Mouse (Mus musculus): Measurements from ENCODE around the gene Pou6f1. TPM values are rescaled to one million over a fixed set of nuclear protein-coding genes. Genes with fewer than 3 reads are reported as not detected.
"Not testable (repeated sequence)": the region's sequence is repeated elsewhere in the genome, so short reads cannot be mapped to it uniquely, and the experiment has no call there.

The Pou6f1 gene
- total RNA-seq, 2 experiments from 2014 or later = 139 to 144 TPM

DNA sequence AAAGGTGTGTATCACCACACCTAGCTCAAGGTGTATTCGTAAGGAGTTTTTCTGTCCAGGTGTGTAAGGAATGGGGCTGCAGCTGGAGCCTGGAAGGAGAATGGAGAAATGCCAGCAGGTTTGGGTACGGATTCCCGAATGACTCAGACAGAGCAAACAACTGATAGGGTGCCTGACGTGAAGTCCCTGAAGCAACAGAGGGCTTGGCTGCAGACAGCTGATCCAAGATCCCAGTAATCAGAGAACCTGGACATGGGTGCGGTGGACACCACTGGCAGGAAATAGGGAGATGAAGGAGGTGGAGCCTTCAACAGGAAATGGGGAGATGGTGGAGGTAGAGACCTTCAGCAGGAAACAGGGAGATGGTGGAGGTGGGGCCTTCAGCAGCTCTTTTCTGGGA, 32.5 kb upstream of the Pou6f1 start:
- H3K27ac ChIP-seq = no peak overlapping the region

GRCm38 (mm10) chr15:100631454-100632170, 31.8 kb upstream of the Pou6f1 start:
- intact Hi-C loops (cut with DNase I) = no loop called here

More for the DNA sequence above, 32.5 kb upstream of the Pou6f1 start:
- intact Hi-C loops (cut with DNase I) = no loop called here
- H3K4me3 ChIP-seq = no peak overlapping the region
- TF ChIP-seq CTCF (IDR thresholded peaks at IDR 0.05) = no peak
- no peak for DNase-seq (ENCODE audit: extremely low spot score in 1 of 2, low spot score in 2 of 2)

GRCm38 (mm10) chr15:100630126-100630525, 30.3 kb upstream of the Pou6f1 start:
- Histone ChIP-seq H3K27ac (no peak overlapping the region), H3K4me3 (no peak overlapping the region)
- TF ChIP-seq CTCF (IDR thresholded peaks at IDR 0.05) = no peak
- intact Hi-C loops (cut with DNase I) = no loop called here
- DNase-seq (ENCODE audit: extremely low spot score in 1 of 2, low spot score in 2 of 2) = no peak

More at GRCm38 (mm10) chr15:100631454-100632170, 31.8 kb upstream of the Pou6f1 start:
- DNase-seq (ENCODE audit: extremely low spot score in 1 of 2, low spot score in 2 of 2) = no peak
- TF ChIP-seq CTCF (IDR thresholded peaks at IDR 0.05) = no peak
- H3K4me3 ChIP-seq = no peak overlapping the region
- no peak overlapping the region for H3K27ac ChIP-seq

DNA sequence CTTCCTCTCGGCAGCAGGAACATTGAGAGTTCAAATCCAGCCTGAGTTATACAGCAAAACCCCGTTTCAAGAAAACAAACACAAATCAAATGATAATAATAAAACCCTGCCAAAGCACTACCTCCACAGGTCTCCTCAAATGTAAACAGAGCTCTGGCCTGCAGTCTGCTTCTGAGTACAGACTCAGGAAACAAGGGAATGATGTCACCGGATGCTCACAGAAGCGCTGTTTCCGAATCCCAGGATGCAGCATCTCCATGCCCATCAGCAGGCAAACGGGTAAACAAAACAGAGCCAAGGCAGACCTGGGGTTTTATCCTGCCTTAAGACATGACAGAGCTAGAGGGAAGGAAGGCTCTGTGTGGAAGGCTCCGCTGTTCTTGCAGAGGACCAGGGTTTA, 29.0 kb upstream of the Pou6f1 start:
- intact Hi-C loops (cut with DNase I) = no loop called here
- no peak for DNase-seq (ENCODE audit: extremely low spot score in 1 of 2, low spot score in 2 of 2)
- Histone ChIP-seq H3K4me3 (no peak overlapping the region), H3K27ac (no peak overlapping the region)
- TF ChIP-seq CTCF (IDR thresholded peaks at IDR 0.05) = no peak

DNA sequence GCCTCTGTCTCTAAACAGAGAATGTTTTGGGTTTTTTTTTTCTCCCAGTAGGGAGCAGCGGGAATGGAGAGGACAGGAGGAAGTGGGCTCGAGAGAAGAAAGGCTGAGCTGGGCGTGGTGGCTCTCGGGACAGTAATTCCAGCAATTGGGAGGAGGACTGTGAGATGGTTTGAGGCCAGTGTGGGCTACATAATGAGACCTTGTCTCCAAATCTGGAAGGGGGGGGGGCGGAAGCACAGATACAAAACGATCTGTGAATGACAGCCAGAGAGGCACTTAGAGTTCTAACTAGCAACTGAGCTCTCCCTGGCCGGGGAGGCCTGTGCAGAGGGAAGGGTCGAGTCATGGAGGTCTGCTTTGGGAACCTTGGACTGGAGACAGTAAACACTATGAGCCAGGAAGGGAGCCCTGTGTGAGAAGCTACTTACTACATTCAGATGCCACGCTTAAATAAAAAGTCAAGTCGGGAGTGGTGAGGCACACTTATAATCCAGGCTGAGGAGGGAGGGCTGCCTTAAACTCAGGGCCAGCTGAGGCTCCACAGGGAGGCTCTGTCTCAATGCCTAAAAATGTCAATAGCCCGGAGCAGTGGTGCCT, 28.1 kb upstream of the Pou6f1 start:
- no peak for DNase-seq (ENCODE audit: extremely low spot score in 1 of 2, low spot score in 2 of 2)
- Histone ChIP-seq H3K27ac (no peak overlapping the region), H3K4me3 (no peak overlapping the region)
- intact Hi-C loops (cut with DNase I) = no loop called here
- TF ChIP-seq CTCF (IDR thresholded peaks at IDR 0.05) = no peak

DNA sequence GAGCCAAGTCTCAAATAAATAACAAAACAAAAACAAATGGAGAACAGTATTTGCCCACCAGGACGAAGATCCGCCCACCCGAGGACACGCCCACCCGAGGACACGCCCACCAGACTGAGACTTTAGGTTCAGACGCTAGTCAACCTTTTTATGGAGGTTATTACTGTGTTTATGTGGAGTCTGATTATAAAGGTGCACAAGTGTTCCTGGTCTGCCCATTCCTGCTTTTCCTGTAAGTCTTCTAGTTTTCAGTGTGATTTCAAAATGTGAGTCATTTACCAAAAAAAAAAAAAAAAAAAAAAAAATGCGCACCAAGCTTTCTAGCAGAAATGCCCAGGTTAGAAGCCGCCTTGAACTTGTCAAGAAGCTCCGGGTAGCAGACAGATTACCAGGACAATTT, 27.5 kb upstream of the Pou6f1 start:
- Histone ChIP-seq H3K27ac (no peak overlapping the region), H3K4me3 (no peak overlapping the region)
- no peak for TF ChIP-seq CTCF (IDR thresholded peaks at IDR 0.05)
- DNase-seq (ENCODE audit: extremely low spot score in 1 of 2, low spot score in 2 of 2) = no peak
- intact Hi-C loops (cut with DNase I) = no loop called here

GRCm38 (mm10) chr15:100624435-100624834, 24.7 kb upstream of the Pou6f1 start:
- Histone ChIP-seq H3K27ac (no peak overlapping the region), H3K4me3 (no peak overlapping the region)
- TF ChIP-seq CTCF (IDR thresholded peaks at IDR 0.05) = no peak
- no peak for DNase-seq (ENCODE audit: extremely low spot score in 1 of 2, low spot score in 2 of 2)
- intact Hi-C loops (cut with DNase I) = no loop called here

DNA sequence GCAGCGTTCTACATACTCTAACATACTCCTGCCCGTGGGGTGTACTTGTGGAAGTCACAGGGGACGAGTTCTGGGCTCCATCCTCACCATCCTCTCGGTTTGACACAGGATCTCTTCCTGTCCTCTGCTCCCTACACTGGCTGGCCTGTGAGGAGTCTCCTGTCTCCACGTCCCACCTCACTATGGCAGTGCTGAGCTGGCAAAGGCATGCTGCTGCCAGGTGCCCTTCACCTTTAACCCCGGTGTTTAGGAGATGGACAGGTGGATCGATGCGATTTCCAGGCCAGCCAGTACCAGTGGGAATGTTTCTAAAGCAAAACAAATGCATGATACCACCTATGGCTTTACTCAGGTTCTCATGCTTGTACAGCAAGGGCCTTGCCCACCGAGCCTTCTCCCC, 24.0 kb upstream of the Pou6f1 start:
- TF ChIP-seq CTCF (IDR thresholded peaks at IDR 0.05) = no peak
- intact Hi-C loops (cut with DNase I) = no loop called here
- Histone ChIP-seq H3K4me3 (no peak overlapping the region), H3K27ac (no peak overlapping the region)
- DNase-seq (ENCODE audit: extremely low spot score in 1 of 2, low spot score in 2 of 2) = no peak

GRCm38 (mm10) chr15:100622164-100622563, 22.4 kb upstream of the Pou6f1 start:
- intact Hi-C loops (cut with DNase I) = no loop called here
- peak in 1 of 2 experiments; percentile 47 for DNase-seq (ENCODE audit: extremely low spot score in 1 of 2, low spot score in 2 of 2)
- Histone ChIP-seq H3K27ac (peak overlapping the region; percentile 84), H3K4me3 (no peak overlapping the region)
- no peak for TF ChIP-seq CTCF (IDR thresholded peaks at IDR 0.05)

GRCm38 (mm10) chr15:100621671-100622070, 21.9 kb upstream of the Pou6f1 start:
- H3K27ac ChIP-seq = peak overlapping the region; percentile 84
- intact Hi-C loops (cut with DNase I); DNase-seq (ENCODE audit: extremely low spot score in 1 of 2, low spot score in 2 of 2); H3K4me3 ChIP-seq: not testable (repeated sequence)

DNA sequence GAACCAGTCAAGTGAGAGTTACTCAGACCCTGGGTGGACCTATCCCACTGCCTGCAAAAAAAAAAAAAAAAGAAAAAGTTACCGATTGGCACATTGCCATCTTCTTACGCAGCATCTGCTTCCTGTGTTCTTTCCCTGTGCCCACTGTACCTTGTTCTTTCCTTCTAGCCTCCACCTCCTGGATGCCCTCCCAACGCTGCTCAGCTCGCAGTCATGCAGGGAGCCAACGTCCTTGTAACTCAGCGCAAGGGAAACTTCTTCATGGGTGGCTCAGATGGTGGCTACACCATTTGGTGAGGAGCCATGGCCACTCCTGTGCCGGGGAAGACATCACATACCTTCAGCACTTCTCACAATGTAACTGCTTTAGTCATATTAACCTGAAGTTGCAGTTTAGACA, 19.4 kb upstream of the Pou6f1 start:
- Histone ChIP-seq H3K4me3 (no peak overlapping the region), H3K27ac (no peak overlapping the region)
- intact Hi-C loops (cut with DNase I) = loop anchor here (5.0 to 10.0 kb wide), 2 partner anchors 124 to 317 kb away; partner anchors contain the start of genes Csrnp2 and Mettl7a1
- no peak for TF ChIP-seq CTCF (IDR thresholded peaks at IDR 0.05)
- no peak for DNase-seq (ENCODE audit: extremely low spot score in 1 of 2, low spot score in 2 of 2)

DNA sequence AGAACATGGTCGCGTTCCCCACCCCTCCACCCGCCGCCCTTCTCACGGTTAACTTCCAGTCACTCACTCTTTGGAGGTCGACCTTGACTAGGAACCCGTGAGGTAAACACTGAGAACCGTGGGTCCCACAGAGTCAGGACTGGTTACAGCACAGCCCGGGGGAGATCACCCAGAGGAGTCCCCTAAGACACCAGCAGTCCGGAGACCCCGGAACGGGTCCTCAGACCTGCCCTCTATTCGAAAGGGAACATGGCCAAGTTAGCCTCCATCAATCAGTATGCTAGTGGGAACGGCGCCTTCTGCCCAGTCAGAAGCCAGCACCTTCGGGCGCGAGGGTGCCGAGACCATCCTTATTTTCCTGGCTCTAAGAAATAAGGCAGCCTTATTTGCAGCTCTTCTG, 16.4 kb upstream of the Pou6f1 start:
- intact Hi-C loops (cut with DNase I) = loop anchor here (5.0 to 10.0 kb wide), 2 partner anchors 121 to 314 kb away; partner anchors contain the start of genes Csrnp2 and Mettl7a1
- TF ChIP-seq CTCF (IDR thresholded peaks at IDR 0.05) = no peak
- DNase-seq (ENCODE audit: extremely low spot score in 1 of 2, low spot score in 2 of 2) = no peak
- peak overlapping the region; percentile 72 for H3K4me3 ChIP-seq
- peak overlapping the region; percentile 99 for H3K27ac ChIP-seq
